14 mouse cellular contexts compared by ENCODE assay signal in the genomic region with DNA sequence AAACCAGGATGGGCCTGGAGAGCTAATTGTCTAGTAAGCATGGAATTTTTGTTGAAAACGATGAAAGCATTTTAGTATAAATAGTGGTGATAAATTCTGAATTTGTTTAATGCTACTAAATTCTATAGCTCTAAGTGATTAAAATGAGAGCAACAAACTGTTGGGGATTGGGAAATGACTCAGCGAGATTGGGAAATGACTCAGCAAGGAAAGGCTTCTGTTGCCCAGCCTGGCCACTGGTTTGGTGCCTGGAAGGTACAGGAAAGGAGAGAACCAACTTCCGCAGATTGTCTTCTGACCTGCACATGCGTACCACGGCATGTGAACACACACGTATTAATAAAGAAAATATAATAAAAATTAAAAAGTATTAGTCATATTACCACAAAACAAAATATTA.
"Had no signal": no experiment of that assay in that cellular context is flagged by ENCODE, and none has a peak within 500 bp of the region (broad histone marks: within the 10 kb centered on the region; RNA-seq: fewer than 3 reads in every experiment).

No protein-coding gene starts in this region.

- ATAC-seq: midbrain, embryonic 15.5 days had no signal

- H3K4me1 ChIP-seq: midbrain, embryonic 10.5 days; midbrain, embryonic 12.5 days; midbrain, embryonic 15.5 days; neural tube, embryonic 12.5 days; stomach, embryonic 15.5 days had no signal

- H3K27ac ChIP-seq: midbrain, embryonic 10.5 days; midbrain, embryonic 12.5 days; midbrain, embryonic 15.5 days; neural tube, embryonic 12.5 days; stomach, embryonic 15.5 days; stomach, postnatal 0 days had no signal

- H3K4me2 ChIP-seq: lung, embryonic 14.5 days; midbrain, embryonic 12.5 days; midbrain, embryonic 15.5 days; neural tube, embryonic 12.5 days; stomach, embryonic 15.5 days had no signal

- H3K36me3 ChIP-seq: midbrain, embryonic 10.5 days; midbrain, embryonic 12.5 days; midbrain, embryonic 15.5 days; neural tube, embryonic 12.5 days; stomach, embryonic 15.5 days had no signal

- H3K9ac ChIP-seq: lung, embryonic 14.5 days; midbrain, embryonic 12.5 days; midbrain, embryonic 15.5 days; neural tube, embryonic 12.5 days; stomach, embryonic 15.5 days had no signal

- H3K9me3 ChIP-seq: midbrain, embryonic 10.5 days; midbrain, embryonic 12.5 days; midbrain, embryonic 15.5 days; neural tube, embryonic 12.5 days; stomach, embryonic 15.5 days had no signal

- H3K27me3 ChIP-seq: midbrain, embryonic 12.5 days; midbrain, embryonic 15.5 days; neural tube, embryonic 12.5 days; stomach, embryonic 15.5 days had no signal

- H3K4me3 ChIP-seq: midbrain, embryonic 10.5 days; midbrain, embryonic 12.5 days; midbrain, embryonic 15.5 days; neural tube, embryonic 12.5 days; stomach, embryonic 15.5 days had no signal

- DNase-seq: lung, adult 18-20 months; lung, embryonic 14.5 days; lung, postnatal 10 days; lung, postnatal 4 days; right cerebral cortex, postnatal 14 days; thymus, adult 2 months; thymus, postnatal 25 days; thymus, postnatal 4 days had no signal
